Mouse (Mus musculus) testis, adult 2 months (tissue): ENCODE measurements at regions not wholly inside any gene's neighbourhood (a gene's known extent, or its start where the extent isn't known, plus 50 kb on each side); places are given as distances from the start of the nearest gene placed in this dataset.

Experiments used
- H3K27ac ChIP-seq: fragments of 200-500 bp; 2 replicates; pipeline ENCODE4 v1.5.1; 2012; ENCODE audit warnings: low read depth, low read length; ENCODE audit not compliant: control insufficient read depth, insufficient read depth
- H3K27me3 ChIP-seq: fragments of 200-500 bp; 2 replicates; pipeline ENCODE4 v1.6.1; 2012; ENCODE audit warnings: mild to moderate bottlenecking, low read length, moderate library complexity; ENCODE audit not compliant: control insufficient read depth, insufficient read depth
- H3K36me3 ChIP-seq: fragments of 200-500 bp; 2 replicates; pipeline ENCODE4 v1.6.1; 2012; ENCODE audit warnings: mild to moderate bottlenecking, low read length; ENCODE audit not compliant: control insufficient read depth, insufficient read depth
- H3K4me1 ChIP-seq: fragments of 200-500 bp; 2 replicates; pipeline ENCODE4 v1.6.1; 2012; ENCODE audit warnings: low read length; ENCODE audit not compliant: control insufficient read depth, insufficient read depth
- H3K4me3 ChIP-seq: fragments of 200-500 bp; 2 replicates; pipeline ENCODE4 v1.5.1; 2012; ENCODE audit warnings: low read depth, mild to moderate bottlenecking, low read length, moderate library complexity, mixed read lengths; ENCODE audit not compliant: control insufficient read depth
- CTCF ChIP-seq: fragments of 200-500 bp; IDR thresholded peaks from 2 replicates; pipeline ENCODE4 v1.5.1; 2012; ENCODE audit warnings: low read depth, mild to moderate bottlenecking, inconsistent platforms, low read length, moderate library complexity; ENCODE audit not compliant: control insufficient read depth, insufficient read depth, insufficient replicate concordance
- POLR2A ChIP-seq: fragments of 200-500 bp; IDR thresholded peaks from 2 replicates; pipeline ENCODE4 v1.6.1; 2012; ENCODE audit warnings: low read depth, mild to moderate bottlenecking, inconsistent platforms, low read length, moderate library complexity; ENCODE audit not compliant: control insufficient read depth

- no peaks in the 10 kb centered on the region for H3K4me1 ChIP-seq
- H3K36me3 ChIP-seq, result no peaks in the 10 kb centered on the region
- TF ChIP-seq CTCF, result no peak
- TF ChIP-seq POLR2A, result no peak
- no peak overlapping the region for H3K4me3 ChIP-seq
- H3K27ac ChIP-seq, result no peak overlapping the region
- no peaks in the 10 kb centered on the region for H3K27me3 ChIP-seq
Observed at GRCm38 (mm10) chr8:33012784-33013183, 415.7 kb upstream of the 5930422O12Rik start.

DNA sequence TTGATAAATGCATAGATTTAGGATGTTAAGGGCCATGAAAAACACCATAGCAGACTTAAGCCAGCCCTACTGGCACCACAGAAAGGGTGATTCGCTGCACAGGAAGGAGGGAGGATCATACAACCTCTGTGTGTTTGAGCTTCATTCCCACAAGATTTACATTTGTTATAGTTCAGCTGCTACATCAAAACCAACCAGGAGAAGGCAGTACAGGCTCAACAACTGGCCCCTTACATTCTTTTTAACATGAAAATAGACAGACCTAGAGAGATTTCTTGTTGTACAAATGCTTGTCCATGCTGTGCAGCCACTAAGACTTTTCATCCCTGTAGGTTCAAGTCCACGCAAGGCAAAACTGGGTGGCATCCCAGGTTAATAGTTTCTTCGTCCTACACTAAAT is 412.6 kb upstream of the 5930422O12Rik start:
- Histone ChIP-seq H3K4me3 (no peak overlapping the region), H3K4me1 (no peaks in the 10 kb centered on the region), H3K27ac (no peak overlapping the region), H3K36me3 (no peaks in the 10 kb centered on the region), H3K27me3 (no peaks in the 10 kb centered on the region)
- TF ChIP-seq POLR2A, result no peak
- no peak for TF ChIP-seq CTCF

DNA sequence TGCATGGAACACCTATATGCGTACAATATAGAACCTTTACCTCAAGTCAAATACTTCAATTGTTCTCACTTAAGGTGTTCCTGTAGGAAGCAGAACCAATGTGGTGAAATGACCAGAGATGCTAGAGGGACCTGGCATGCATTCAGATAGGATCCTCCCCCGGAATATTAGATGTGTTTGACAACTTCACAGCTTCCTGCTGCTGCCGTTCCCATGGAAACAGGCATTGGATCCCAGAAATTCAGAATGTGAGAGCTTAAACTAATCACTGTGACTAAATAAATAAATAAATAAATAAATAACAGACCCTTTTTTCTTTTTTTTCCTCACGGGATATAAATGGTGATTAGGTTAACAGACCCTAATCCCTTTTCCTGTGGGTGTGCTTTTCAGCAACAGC is 401.5 kb upstream of the 5930422O12Rik start:
- Histone ChIP-seq H3K36me3 (no peaks in the 10 kb centered on the region), H3K4me3 (no peak overlapping the region), H3K4me1 (no peaks in the 10 kb centered on the region), H3K27me3 (no peaks in the 10 kb centered on the region), H3K27ac (no peak overlapping the region)
- TF ChIP-seq CTCF (no peak), POLR2A (no peak)

DNA sequence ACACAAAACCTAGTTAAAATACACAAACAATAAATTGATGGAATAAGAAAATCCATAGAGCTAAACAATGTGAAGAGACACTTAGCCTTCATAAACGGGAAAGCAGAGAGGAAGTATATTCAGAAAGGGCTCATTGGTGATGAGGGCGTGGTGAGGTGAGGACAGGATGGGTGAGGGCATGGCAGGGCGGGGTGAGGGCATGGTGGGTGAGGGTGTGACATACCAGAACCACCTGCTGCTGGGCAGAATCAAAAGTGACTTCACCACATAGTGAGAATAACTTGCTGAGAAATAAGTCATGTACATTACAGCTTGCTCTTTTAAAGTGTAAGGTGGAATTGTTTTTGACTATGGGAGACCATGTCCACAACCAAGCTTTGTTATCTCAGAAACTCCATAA is 399.1 kb upstream of the 5930422O12Rik start:
- Histone ChIP-seq H3K36me3 (no peaks in the 10 kb centered on the region), H3K4me1 (no peaks in the 10 kb centered on the region), H3K4me3 (no peak overlapping the region), H3K27me3 (no peaks in the 10 kb centered on the region), H3K27ac (no peak overlapping the region)
- TF ChIP-seq CTCF, result no peak
- TF ChIP-seq POLR2A, result no peak

- Histone ChIP-seq H3K4me1 (no peaks in the 10 kb centered on the region), H3K4me3 (no peak overlapping the region), H3K27me3 (no peaks in the 10 kb centered on the region), H3K36me3 (no peaks in the 10 kb centered on the region), H3K27ac (no peak overlapping the region)
- TF ChIP-seq CTCF, result no peak
Observed at GRCm38 (mm10) chr8:33052017-33052416, 376.5 kb upstream of the 5930422O12Rik start.

GRCm38 (mm10) chr8:33065566-33065965 is 362.9 kb upstream of the 5930422O12Rik start:
- Histone ChIP-seq H3K4me3 (no peak overlapping the region), H3K27me3 (no peaks in the 10 kb centered on the region), H3K27ac (no peak overlapping the region), H3K4me1 (no peaks in the 10 kb centered on the region), H3K36me3 (no peaks in the 10 kb centered on the region)
- TF ChIP-seq POLR2A, result no peak
- TF ChIP-seq CTCF, result no peak

DNA sequence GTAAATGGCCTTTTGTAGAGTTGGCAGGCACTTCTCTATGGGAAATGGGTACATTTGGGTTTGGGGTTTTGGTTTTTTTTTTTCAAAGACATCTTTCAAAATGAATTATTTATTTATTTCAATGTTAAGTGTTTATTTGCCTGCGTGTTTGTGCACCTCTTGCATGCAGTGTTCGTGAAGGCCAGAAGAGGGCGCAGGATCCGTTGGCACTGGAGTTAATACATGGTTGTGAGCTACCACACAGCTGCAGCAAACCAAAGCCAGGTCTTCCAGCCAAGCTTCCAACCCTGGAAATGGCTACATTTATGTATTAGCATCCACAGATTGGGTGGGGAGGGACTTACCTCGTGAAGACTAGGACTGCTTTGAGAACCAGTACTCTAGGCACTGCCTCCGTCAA is 362.3 kb upstream of the 5930422O12Rik start:
- no peak overlapping the region for H3K4me3 ChIP-seq

DNA sequence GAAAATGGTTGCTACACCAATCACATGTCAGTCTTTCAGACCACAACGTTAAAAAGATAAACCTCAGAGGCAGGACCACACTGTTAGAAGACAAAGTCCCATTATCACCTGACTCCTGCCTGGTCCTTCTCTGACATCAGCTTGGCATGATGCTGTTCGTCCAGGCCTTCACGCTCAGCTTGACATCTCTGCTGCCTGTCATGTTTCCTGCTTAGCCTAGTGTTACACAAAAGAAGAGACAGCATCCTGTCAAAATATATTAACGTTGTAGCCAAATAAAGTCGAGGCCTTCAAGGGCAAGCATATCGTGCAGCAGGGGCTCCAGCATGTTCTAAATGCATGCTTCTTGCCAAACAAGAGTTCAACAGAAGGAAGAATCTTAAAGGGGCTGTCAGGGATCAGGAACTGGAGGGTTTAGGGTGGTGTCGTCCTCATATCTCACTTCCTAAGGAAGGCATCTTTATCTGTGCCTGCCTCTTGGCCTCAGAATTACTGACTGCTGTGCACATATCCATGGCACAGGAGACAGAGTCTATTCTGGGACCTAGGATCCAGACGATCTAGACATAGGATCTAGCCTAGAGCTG is 361.0 kb upstream of the 5930422O12Rik start:
- no peaks in the 10 kb centered on the region for H3K27me3 ChIP-seq
- no peaks in the 10 kb centered on the region for H3K36me3 ChIP-seq
- no peak overlapping the region for H3K4me3 ChIP-seq
- H3K4me1 ChIP-seq, result no peaks in the 10 kb centered on the region
- TF ChIP-seq POLR2A (no peak), CTCF (no peak)
- H3K27ac ChIP-seq, result no peak overlapping the region

More for the DNA sequence above, 362.3 kb upstream of the 5930422O12Rik start:
- no peaks in the 10 kb centered on the region for H3K4me1 ChIP-seq
- TF ChIP-seq CTCF (peak; percentile 71; the same call in 1 of the 2 replicates), POLR2A (no peak)
- H3K27me3 ChIP-seq, result no peaks in the 10 kb centered on the region
- H3K36me3 ChIP-seq, result no peaks in the 10 kb centered on the region
- H3K27ac ChIP-seq, result no peak overlapping the region
